Mouse (Mus musculus): ENCODE results near the gene 2300002M23Rik.

2300002M23Rik gene

GRCm38 (mm10) chr17:35601736-35602354 is 34.6 kb downstream of the 2300002M23Rik start:
- DNase-seq (ENCODE audit: extremely low spot score, low spot score): no peak

GRCm38 (mm10) chr17:35617127-35617526 is 49.9 kb downstream of the 2300002M23Rik start:
- DNase-seq (ENCODE audit: extremely low spot score, low spot score): no peak
